Mouse (Mus musculus): ENCODE data around the gene Vmn2r30. TPM values are rescaled to one million over a fixed set of nuclear protein-coding genes. Genes with fewer than 3 reads are reported as not detected.
"Not testable (repeated sequence)": the region's sequence is repeated elsewhere in the genome, so short reads cannot be mapped to it uniquely, and the experiment has no call there.

Gene Vmn2r30
- polyA plus RNA-seq (2015; fragmentation: Nextera tagmentation; extraction: Ambion mirVana), result not detected in 2 replicates

GRCm38 (mm10) chr7:7337509-7337908, at the start of gene Vmn2r30:
Vmn2r30 (minus strand) TSS chr7:7337609.
- not testable (repeated sequence) for H3K27ac ChIP-seq (replicated peaks); H3K9me3 ChIP-seq (replicated peaks); ATAC-seq (ENCODE audit: insufficient number of reproducible peaks, low FRiP score, low TSS enrichment, low read depth); H3K36me3 ChIP-seq; H3K4me2 ChIP-seq (replicated peaks); H3K4me1 ChIP-seq; H3K4me3 ChIP-seq (replicated peaks); H3K9ac ChIP-seq; H3K27me3 ChIP-seq
- no CpG with 5 or more reads among the region's 1 CpGs for WGBS

- H3K27ac ChIP-seq (replicated peaks); H3K4me2 ChIP-seq (replicated peaks); H3K4me1 ChIP-seq; H3K9ac ChIP-seq; H3K36me3 ChIP-seq; ATAC-seq (ENCODE audit: insufficient number of reproducible peaks, low FRiP score, low TSS enrichment, low read depth); H3K4me3 ChIP-seq (replicated peaks); H3K27me3 ChIP-seq; H3K9me3 ChIP-seq (replicated peaks): not testable (repeated sequence)
- WGBS, result 60% methylated on average over 12 of the region's 12 CpGs
Observed at GRCm38 (mm10) chr7:7374431-7374830, 37.0 kb upstream of the Vmn2r30 start, which contains the start of gene Gm45783. Gm45783 (minus strand) TSS chr7:7374573.

- 78% methylated on average over 16 of the region's 16 CpGs for WGBS
- no peak for ATAC-seq (ENCODE audit: insufficient number of reproducible peaks, low FRiP score, low TSS enrichment, low read depth)
- Histone ChIP-seq H3K4me3 (replicated peaks) (no peak overlapping the region), H3K27me3 (peaks cover 1% of the 10 kb centered on the region; the same call in 1 of the 2 replicates), H3K9me3 (replicated peaks) (no peaks in the 10 kb centered on the region), H3K36me3 (peaks cover 49% of the 10 kb centered on the region), H3K27ac (replicated peaks) (no peak overlapping the region), H3K4me2 (replicated peaks) (no peak overlapping the region), H3K9ac (no peak overlapping the region), H3K4me1 (peaks cover 9% of the 10 kb centered on the region)
Observed at GRCm38 (mm10) chr7:7295595-7295994, 41.8 kb downstream of the Vmn2r30 start.

GRCm38 (mm10) chr7:7281383-7281782, 56.0 kb downstream of the Vmn2r30 start:
- Histone ChIP-seq H3K4me2 (replicated peaks) (no peak overlapping the region), H3K27ac (replicated peaks) (no peak overlapping the region), H3K9me3 (replicated peaks) (peaks cover 4% of the 10 kb centered on the region; the same call in 1 of the 2 replicates), H3K9ac (no peak overlapping the region), H3K4me1 (no peaks in the 10 kb centered on the region), H3K27me3 (no peaks in the 10 kb centered on the region), H3K36me3 (peaks cover 25% of the 10 kb centered on the region), H3K4me3 (replicated peaks) (no peak overlapping the region)
- no peak for ATAC-seq (ENCODE audit: insufficient number of reproducible peaks, low FRiP score, low TSS enrichment, low read depth)
- 35% methylated on average over 1 of the region's 1 CpGs for WGBS

GRCm38 (mm10) chr7:7277966-7278567, 59.3 kb downstream of the Vmn2r30 start, which contains the start of gene Gm45844:
Gm45844 (minus strand) TSS chr7:7278289.
- H3K9me3 ChIP-seq (replicated peaks); H3K27me3 ChIP-seq; H3K4me1 ChIP-seq; H3K36me3 ChIP-seq: not testable (repeated sequence)
- Histone ChIP-seq H3K4me2 (replicated peaks) (peak within 1 kb of the TSS; percentile 35), H3K4me3 (replicated peaks) (peak within 1 kb of the TSS; percentile 40), H3K9ac (0 out of 2 replicates have a peak within 1 kb of the TSS, but pooled peaks have one; percentile 3), H3K27ac (replicated peaks) (peak within 1 kb of the TSS; percentile 67)
- 45% methylated on average over 45 of the region's 45 CpGs for WGBS
- ATAC-seq (ENCODE audit: insufficient number of reproducible peaks, low FRiP score, low TSS enrichment, low read depth), result peak; percentile 100

- Histone ChIP-seq H3K9ac (0 out of 2 replicates have a peak overlapping the region, but pooled peaks have one; percentile 3), H3K27ac (replicated peaks) (peak overlapping the region; percentile 67), H3K4me2 (replicated peaks) (peak overlapping the region; percentile 35), H3K4me3 (replicated peaks) (peak overlapping the region; percentile 40)
- peak; percentile 27; the same call in 1 of the 2 replicates for ATAC-seq (ENCODE audit: insufficient number of reproducible peaks, low FRiP score, low TSS enrichment, low read depth)
- not testable (repeated sequence) for H3K9me3 ChIP-seq (replicated peaks); H3K27me3 ChIP-seq; H3K4me1 ChIP-seq; H3K36me3 ChIP-seq
- 47% methylated on average over 24 of the region's 24 CpGs for WGBS
Observed at GRCm38 (mm10) chr7:7277556-7277955, 59.9 kb downstream of the Vmn2r30 start.

Small RNA genes lying within 50 kb of the gene (microRNA-seq; reads per million reads assigned to microRNA genes)
- 0.69 reads per million for gene Mir5620 (ENCODE audit: borderline number of aligned reads)

Other genes starting within 250 kb of the Vmn2r30 start
- gene Zfp954, start 216.1 kb downstream of the Vmn2r30 start, polyA plus RNA-seq (2015; fragmentation: Nextera tagmentation; extraction: Ambion mirVana), result 13.3 and 13.4 TPM in 2 replicates
- 1.9 and 2.3 TPM in 2 replicates for gene Zfp773, start 200.9 kb downstream of the Vmn2r30 start, polyA plus RNA-seq (2015; fragmentation: Nextera tagmentation; extraction: Ambion mirVana)
- gene Zfp418, start 166.3 kb downstream of the Vmn2r30 start, polyA plus RNA-seq (2015; fragmentation: Nextera tagmentation; extraction: Ambion mirVana), result 2.3 and 3.0 TPM in 2 replicates
- 10.1 and 10.3 TPM in 2 replicates for gene Zfp772, start 127.6 kb downstream of the Vmn2r30 start, polyA plus RNA-seq (2015; fragmentation: Nextera tagmentation; extraction: Ambion mirVana)
- gene Vmn2r29, start 90.3 kb downstream of the Vmn2r30 start, polyA plus RNA-seq (2015; fragmentation: Nextera tagmentation; extraction: Ambion mirVana), result 1.1 and 1.2 TPM in 2 replicates
- 5.0 and 6.0 TPM in 2 replicates for gene Gm45844, start 59.3 kb downstream of the Vmn2r30 start, polyA plus RNA-seq (2015; fragmentation: Nextera tagmentation; extraction: Ambion mirVana)
- gene Clcn4, start 36.8 kb downstream of the Vmn2r30 start, polyA plus RNA-seq (2015; fragmentation: Nextera tagmentation; extraction: Ambion mirVana), result 57.0 and 57.1 TPM in 2 replicates
- not detected in 2 replicates for gene Gm45783, start 37.0 kb upstream of the Vmn2r30 start, polyA plus RNA-seq (2015; fragmentation: Nextera tagmentation; extraction: Ambion mirVana)
- gene Vmn2r31, start 62.1 kb upstream of the Vmn2r30 start, polyA plus RNA-seq (2015; fragmentation: Nextera tagmentation; extraction: Ambion mirVana), result not detected in 2 replicates
- not detected in 2 replicates for gene Vmn2r32, start 142.4 kb upstream of the Vmn2r30 start, polyA plus RNA-seq (2015; fragmentation: Nextera tagmentation; extraction: Ambion mirVana)
- gene Vmn2r33, start 229.2 kb upstream of the Vmn2r30 start, polyA plus RNA-seq (2015; fragmentation: Nextera tagmentation; extraction: Ambion mirVana), result not detected in 2 replicates

All from embryonic facial prominence, embryonic 15.5 days (tissue).